Mouse (Mus musculus): ENCODE measurements around the gene Bnip1.

GRCm38 (mm10) chr17:26790269-26791214 is 9.7 kb downstream of the Bnip1 start:
- TF ChIP-seq GATA1 (IDR thresholded peaks at IDR 0.05; ENCODE audit: low read length) (no peak), TAL1 (IDR thresholded peaks at IDR 0.05; ENCODE audit: low read length) (no peak)
